Mouse (Mus musculus): Measurements from ENCODE around the gene Zfp750.

- TF ChIP-seq CTCF (IDR thresholded peaks at IDR 0.05; ENCODE audit: control insufficient read depth, insufficient read depth, low read length), result no peak
- TF ChIP-seq POLR2A (IDR thresholded peaks at IDR 0.05; ENCODE audit: borderline replicate concordance, control insufficient read depth, low read depth, low read length), result no peak
These were observed 30.1 kb upstream of the Zfp750 start for GRCm38 (mm10) chr11:121548996-121549842.
